Mouse (Mus musculus) MEL (cell line): Measurements from ENCODE around the gene Dnajb5. TPM values are rescaled to one million over a fixed set of nuclear protein-coding genes. Genes with fewer than 3 reads are reported as not detected.

ENCODE experiments used
- DNase-seq: peaks from one replicate; pipeline ENCODE4 v3.0.0; 2011; ENCODE audit warnings: low read depth, low spot score
- H3K27ac ChIP-seq: 2 replicates; pipeline ENCODE4 v1.5.1; 2012; ENCODE audit warnings: low read depth, mild to moderate bottlenecking, control low read depth, low read length, moderate library complexity; ENCODE audit not compliant: control insufficient read depth
- H3K27me3 ChIP-seq, 2 experiments: fragments of 150-350 bp in 1 of 2; sonication (generic) in 1 of 2; 2 replicates each; pipeline ENCODE4 v1.6.1; 2012; ENCODE audit warnings: low read length in 2 of 2, mild to moderate bottlenecking in 2 of 2, improper control_type of control experiment in 1 of 2, moderate library complexity in 1 of 2; ENCODE audit not compliant: insufficient read depth in 2 of 2, control insufficient read depth in 1 of 2
- H3K36me3 ChIP-seq, 2 experiments: 2 replicates each; pipeline ENCODE4 v1.6.1; 2012 to 2014; ENCODE audit warnings: low read length in 2 of 2, improper control_type of control experiment in 1 of 2, inconsistent platforms in 1 of 2, mild to moderate bottlenecking in 1 of 2; ENCODE audit not compliant: insufficient read depth in 2 of 2, control insufficient read depth in 1 of 2
- H3K4me1 ChIP-seq, 2 experiments: fragments of 150-350 bp in 1 of 2; sonication (generic) in 1 of 2; 2 replicates each; pipeline ENCODE4 v1.6.1; 2012; ENCODE audit warnings: low read length in 2 of 2, improper control_type of control experiment in 1 of 2, mild to moderate bottlenecking in 1 of 2; ENCODE audit not compliant: insufficient read depth in 2 of 2, control insufficient read depth in 1 of 2
- H3K4me3 ChIP-seq, 2 experiments: fragments of 150-350 bp in 1 of 2; sonication (generic) in 1 of 2; 2 replicates each; pipeline ENCODE4 v1.5.1; 2012; ENCODE audit warnings: low read depth in 2 of 2, low read length in 2 of 2, mild to moderate bottlenecking in 2 of 2, moderate library complexity in 2 of 2, control low read depth in 1 of 2, improper control_type of control experiment in 1 of 2; ENCODE audit not compliant: control insufficient read depth in 1 of 2, insufficient read depth in 1 of 2
- H3K79me2 ChIP-seq: 2 replicates; pipeline ENCODE4 v1.6.1; 2012; ENCODE audit warnings: mild to moderate bottlenecking, low read length, moderate library complexity; ENCODE audit not compliant: control insufficient read depth, poor library complexity, insufficient read depth
- H3K9ac ChIP-seq: 2 replicates; pipeline ENCODE4 v1.6.1; 2012; ENCODE audit warnings: low read depth, mild to moderate bottlenecking, control low read depth, low read length, moderate library complexity; ENCODE audit not compliant: control insufficient read depth, poor library complexity, severe bottlenecking
- H3K9me3 ChIP-seq: fragments of 150-350 bp; sonication (generic); replicated peaks from 2 replicates; pipeline ENCODE4 v1.6.1; 2012; ENCODE audit warnings: mild to moderate bottlenecking, low read length, improper control_type of control experiment, moderate library complexity; ENCODE audit not compliant: insufficient read depth
- CHD1 ChIP-seq: IDR thresholded peaks from 2 replicates; pipeline ENCODE4 v1.6.1; 2012; ENCODE audit warnings: low read depth, mild to moderate bottlenecking, inconsistent platforms, low read length, improper control_type of control experiment
- E2F4 ChIP-seq: IDR thresholded peaks from 2 replicates; pipeline ENCODE4 v1.6.1; 2011; ENCODE audit warnings: low read depth, low read length, improper control_type of control experiment, borderline replicate concordance
- EP300 ChIP-seq, 2 experiments: IDR thresholded peaks; 2 replicates each; pipeline ENCODE4 v1.6.1; 2011; ENCODE audit warnings: improper control_type of control experiment in 2 of 2, low read length in 2 of 2, low read depth in 1 of 2, mild to moderate bottlenecking in 1 of 2
- GABPA ChIP-seq: IDR thresholded peaks from 2 replicates; pipeline ENCODE4 v1.6.1; 2012; ENCODE audit warnings: low read depth, mild to moderate bottlenecking, inconsistent platforms, low read length, improper control_type of control experiment, moderate library complexity
- HCFC1 ChIP-seq: IDR thresholded peaks from 2 replicates; pipeline ENCODE4 v1.6.1; 2012; ENCODE audit warnings: low read depth, mild to moderate bottlenecking, inconsistent platforms, low read length, improper control_type of control experiment, moderate library complexity
- MAFK ChIP-seq: IDR thresholded peaks from 2 replicates; pipeline ENCODE4 v1.6.1; 2011; ENCODE audit warnings: low read depth, mild to moderate bottlenecking, low read length, improper control_type of control experiment, borderline replicate concordance
- MAX ChIP-seq: IDR thresholded peaks from 2 replicates; pipeline ENCODE4 v1.6.1; 2011; ENCODE audit warnings: low read length, improper control_type of control experiment
- MAZ ChIP-seq: IDR thresholded peaks from 2 replicates; pipeline ENCODE4 v1.6.1; 2012; ENCODE audit warnings: low read depth, mild to moderate bottlenecking, inconsistent platforms, low read length, improper control_type of control experiment
- MEF2A ChIP-seq: IDR thresholded peaks from 2 replicates; pipeline ENCODE4 v1.6.1; 2014; ENCODE audit warnings: low read depth, mild to moderate bottlenecking, inconsistent platforms, low read length, improper control_type of control experiment; ENCODE audit not compliant: poor library complexity, insufficient replicate concordance, severe bottlenecking; ENCODE audit errors: extremely low read depth
- MXI1 ChIP-seq: IDR thresholded peaks from 2 replicates; pipeline ENCODE4 v1.6.1; 2011; ENCODE audit warnings: mild to moderate bottlenecking, low read depth, low read length, improper control_type of control experiment
- NELFE ChIP-seq: IDR thresholded peaks from 2 replicates; pipeline ENCODE4 v1.6.1; 2011; ENCODE audit warnings: low read depth, low read length, improper control_type of control experiment
- NRF1 ChIP-seq: IDR thresholded peaks from 2 replicates; pipeline ENCODE4 v1.6.1; 2014; ENCODE audit warnings: low read depth, mild to moderate bottlenecking, inconsistent platforms, low read length, improper control_type of control experiment, moderate library complexity; ENCODE audit not compliant: poor library complexity, insufficient read depth, severe bottlenecking
- POLR2A ChIP-seq, 2 experiments: IDR thresholded peaks; 2 replicates each; pipeline ENCODE4 v1.6.1; 2011 to 2012; ENCODE audit warnings: low read length in 2 of 2, mild to moderate bottlenecking in 2 of 2, control low read depth in 1 of 2, improper control_type of control experiment in 1 of 2, low read depth in 1 of 2, moderate library complexity in 1 of 2; ENCODE audit not compliant: control insufficient read depth in 1 of 2, insufficient read depth in 1 of 2, poor library complexity in 1 of 2
- POLR2AphosphoS2 ChIP-seq: IDR thresholded peaks from 2 replicates; pipeline ENCODE4 v1.6.1; 2011; ENCODE audit warnings: low read length, improper control_type of control experiment
- POLR2AphosphoS5 ChIP-seq: IDR thresholded peaks from 2 replicates; pipeline ENCODE4 v1.6.1; 2012; ENCODE audit warnings: low read depth, borderline replicate concordance, mild to moderate bottlenecking, inconsistent platforms, low read length, moderate library complexity, mixed read lengths
- SIN3A ChIP-seq: IDR thresholded peaks from 2 replicates; pipeline ENCODE4 v1.6.1; 2012; ENCODE audit warnings: low read length, improper control_type of control experiment, inconsistent platforms
- SMC3 ChIP-seq: IDR thresholded peaks from 2 replicates; pipeline ENCODE4 v1.6.1; 2011; ENCODE audit warnings: low read depth, low read length, improper control_type of control experiment
- TAL1 ChIP-seq: IDR thresholded peaks from 2 replicates; pipeline ENCODE4 v1.6.1; 2012; ENCODE audit warnings: mild to moderate bottlenecking, inconsistent platforms, low read length, moderate library complexity, mixed read lengths
- TBP ChIP-seq: IDR thresholded peaks from 2 replicates; pipeline ENCODE4 v1.8.0; 2011; ENCODE audit warnings: low read depth, low read length, improper control_type of control experiment
- TCF12 ChIP-seq: IDR thresholded peaks from 2 replicates; pipeline ENCODE4 v1.6.1; 2014; ENCODE audit warnings: low read depth, mild to moderate bottlenecking, inconsistent platforms, low read length, improper control_type of control experiment, moderate library complexity
- UBTF ChIP-seq: IDR thresholded peaks from 2 replicates; pipeline ENCODE4 v1.6.1; 2012; ENCODE audit warnings: low read depth, mild to moderate bottlenecking, inconsistent platforms, low read length, improper control_type of control experiment, moderate library complexity, borderline replicate concordance; ENCODE audit not compliant: insufficient read depth
- ZKSCAN1 ChIP-seq: IDR thresholded peaks from 2 replicates; pipeline ENCODE4 v1.6.1; 2012; ENCODE audit warnings: low read depth, mild to moderate bottlenecking, inconsistent platforms, low read length, improper control_type of control experiment, moderate library complexity
- ZMIZ1 ChIP-seq: IDR thresholded peaks from 2 replicates; pipeline ENCODE4 v1.6.1; 2012; ENCODE audit warnings: low read depth, mild to moderate bottlenecking, inconsistent platforms, low read length, improper control_type of control experiment, moderate library complexity
- ZNF384 ChIP-seq: IDR thresholded peaks from 2 replicates; pipeline ENCODE4 v1.6.1; 2012; ENCODE audit warnings: low read depth, mild to moderate bottlenecking, inconsistent platforms, low read length, improper control_type of control experiment
- polyA plus RNA-seq, 2 experiments: library from polyadenylated mRNA; stranded (reverse) in 1 of 2; unstranded in 1 of 2; fragments of >175 nt in 1 of 2; fragments of >200 nt in 1 of 2; gene quantifications; 2 replicates each; pipeline versions ENCODE4 v1.2.1 to v1.2.4; 2012; ENCODE audit warnings: low replicate concordance in 2 of 2, low read depth in 1 of 2; ENCODE audit not compliant: insufficient read length in 2 of 2, insufficient read depth in 1 of 2, missing spikeins in 1 of 2
- total RNA-seq: library from RNA; depleted of rRNA; stranded (reverse); fragments of 300-350 nt; gene quantifications from 2 replicates; pipeline ENCODE4 v1.2.3, GENCODE M21; 2012

Gene Dnajb5
- total and polyA plus RNA-seq, 3 experiments, result 0.73 to 1.8 TPM; not detected in 1

- Histone ChIP-seq H3K27ac (no peak within 1 kb of the TSS), H3K27me3 (no peaks in the 10 kb centered on the region), H3K9me3 (no peaks in the 10 kb centered on the region), H3K4me3 (no peak within 1 kb of the TSS), H3K79me2 (no peaks in the 10 kb centered on the region), H3K9ac (no peak within 1 kb of the TSS), H3K4me1 (no peaks in the 10 kb centered on the region), H3K36me3 (no peaks in the 10 kb centered on the region)
- TF ChIP-seq MEF2A (no peak), NELFE (no peak), MXI1 (no peak), POLR2AphosphoS2 (no peak)
- DNase-seq, result no peak
Measured at GRCm38 (mm10) chr4:42969304-42969703, 19.7 kb downstream of the Dnajb5 start, which contains the start of gene 1700022I11Rik. 1700022I11Rik (plus strand) TSS chr4:42969604.

- Histone ChIP-seq H3K27ac (no peak overlapping the region), H3K27me3 (no peaks in the 10 kb centered on the region), H3K9ac (no peak overlapping the region), H3K9me3 (no peaks in the 10 kb centered on the region), H3K4me3 (no peak overlapping the region), H3K79me2 (no peaks in the 10 kb centered on the region), H3K4me1 (no peaks in the 10 kb centered on the region), H3K36me3 (peaks cover 1 to 2% of the 10 kb centered on the region in 2 experiments; a peak in 2 of 4 replicates)
- TF ChIP-seq E2F4, result no peak
- no peak for TF ChIP-seq POLR2A (IDR thresholded peaks at IDR 0.05; ENCODE audit: control insufficient read depth in 1 of 2, insufficient read depth in 1 of 2, low read depth in 1 of 2, low read length in 2 of 2, poor library complexity in 1 of 2)
- no peak for DNase-seq
Measured at GRCm38 (mm10) chr4:42972952-42973351, 23.3 kb downstream of the Dnajb5 start.

- H3K9me3 ChIP-seq, result no peaks in the 10 kb centered on the region
- no peaks in the 10 kb centered on the region for H3K4me1 ChIP-seq
- H3K79me2 ChIP-seq, result no peaks in the 10 kb centered on the region
- no peaks in the 10 kb centered on the region for H3K27me3 ChIP-seq
- peaks cover 1 to 2% of the 10 kb centered on the region in 2 experiments; a peak in 2 of 4 replicates for H3K36me3 ChIP-seq
- H3K9ac ChIP-seq, result no peak overlapping the region
- H3K4me3 ChIP-seq, result no peak overlapping the region
- DNase-seq, result no peak
- TF ChIP-seq SMC3 (no peak), E2F4 (no peak), ZKSCAN1 (no peak), POLR2AphosphoS5 (no peak), NRF1 (no peak), GABPA (no peak), CHD1 (no peak), MEF2A (no peak), TBP (no peak), UBTF (no peak), TAL1 (no peak), MAZ (no peak), MAFK (no peak), ZMIZ1 (no peak), TCF12 (no peak), HCFC1 (no peak), SIN3A (no peak), ZNF384 (no peak), EP300 (IDR thresholded peaks at IDR 0.05; ENCODE audit: low read depth in 1 of 2, low read length in 2 of 2) (no peak), MAX (no peak)
- no peak overlapping the region for H3K27ac ChIP-seq
Measured at GRCm38 (mm10) chr4:42973868-42974267, 24.3 kb downstream of the Dnajb5 start.
